Mouse (Mus musculus) c-Kit-negative CD71-positive TER-119-positive erythroid progenitor cells, embryonic 14.5 days (primary cell): ENCODE data around the gene Selp.

Experiments used
- DNase-seq: peaks from one replicate; pipeline ENCODE4 v3.0.0-alpha.2; 2013; ENCODE audit warnings: low read depth, low spot score

Selp gene

GRCm38 (mm10) chr1:164114947-164115493 lies at the start of gene Selp:
Selp (plus strand) TSS chr1:164115264.
- no peak for DNase-seq

- no peak for DNase-seq
Observed at GRCm38 (mm10) chr1:164069261-164069660, 45.8 kb upstream of the Selp start.

GRCm38 (mm10) chr1:164070461-164070860 lies 44.6 kb upstream of the Selp start:
- no peak for DNase-seq

- DNase-seq: no peak
Observed at GRCm38 (mm10) chr1:164071111-164071510, 44.0 kb upstream of the Selp start.

- no peak for DNase-seq
Observed at GRCm38 (mm10) chr1:164072001-164072400, 43.1 kb upstream of the Selp start.

GRCm38 (mm10) chr1:164073091-164073490 lies 42.0 kb upstream of the Selp start:
- no peak for DNase-seq

GRCm38 (mm10) chr1:164073803-164074202 lies 41.3 kb upstream of the Selp start:
- DNase-seq: no peak

- DNase-seq: no peak
Observed at GRCm38 (mm10) chr1:164074606-164075140, 40.4 kb upstream of the Selp start.

GRCm38 (mm10) chr1:164075416-164075815 lies 39.6 kb upstream of the Selp start:
- DNase-seq: no peak

GRCm38 (mm10) chr1:164076441-164076840 lies 38.6 kb upstream of the Selp start:
- no peak for DNase-seq

GRCm38 (mm10) chr1:164077031-164077430 lies 38.0 kb upstream of the Selp start:
- no peak for DNase-seq

GRCm38 (mm10) chr1:164078323-164078741 lies 36.7 kb upstream of the Selp start:
- no peak for DNase-seq

- DNase-seq: no peak
Observed at GRCm38 (mm10) chr1:164079091-164079490, 36.0 kb upstream of the Selp start.

GRCm38 (mm10) chr1:164083046-164083445 lies 32.0 kb upstream of the Selp start:
- DNase-seq: no peak

- DNase-seq: no peak
Observed at GRCm38 (mm10) chr1:164086797-164087196, 28.3 kb upstream of the Selp start.

GRCm38 (mm10) chr1:164087872-164088271 lies 27.2 kb upstream of the Selp start:
- DNase-seq: no peak

GRCm38 (mm10) chr1:164096780-164097179 lies 18.3 kb upstream of the Selp start:
- no peak for DNase-seq

GRCm38 (mm10) chr1:164097911-164098310 lies 17.2 kb upstream of the Selp start:
- no peak for DNase-seq

- DNase-seq: no peak
Observed at GRCm38 (mm10) chr1:164098372-164098771, 16.7 kb upstream of the Selp start.

- no peak for DNase-seq
Observed at GRCm38 (mm10) chr1:164109763-164110162, 5.3 kb upstream of the Selp start.

GRCm38 (mm10) chr1:164110591-164111329 lies 4.3 kb upstream of the Selp start:
- DNase-seq: no peak

- no peak for DNase-seq
Observed at GRCm38 (mm10) chr1:164114280-164114679, 784 bp upstream of the Selp start.

- DNase-seq: no peak
Observed at GRCm38 (mm10) chr1:164115647-164116046, 583 bp downstream of the Selp start.
